Mouse (Mus musculus) neural tube, embryonic 15.5 days (tissue): ENCODE results near the gene 9230102O04Rik. TPM values are rescaled to one million over a fixed set of nuclear protein-coding genes. Genes with fewer than 3 reads are reported as not detected.

Source experiments
- ATAC-seq: fragments of 200-750 bp; cut with Nextera tagmentation; 2 replicates; pipeline ENCODE4 v1.8.0; 2017; ENCODE audit warnings: mild to moderate bottlenecking, moderate TSS enrichment, moderate library complexity; ENCODE audit not compliant: low FRiP score
- H3K27ac ChIP-seq: fragments of 300-500 bp; sonication (generic); replicated peaks from 2 replicates; pipeline ENCODE4 v1.5.1; 2015; ENCODE audit warnings: mild to moderate bottlenecking, inconsistent platforms
- H3K27me3 ChIP-seq: fragments of 300-500 bp; sonication (generic); replicated peaks from 2 replicates; pipeline ENCODE4 v1.6.1; 2015; ENCODE audit warnings: inconsistent platforms
- H3K36me3 ChIP-seq: fragments of 300-500 bp; sonication (generic); 2 replicates; pipeline ENCODE4 v1.6.1; 2015; ENCODE audit warnings: inconsistent platforms
- H3K4me1 ChIP-seq: fragments of 300-500 bp; sonication (generic); 2 replicates; pipeline ENCODE4 v1.6.1; 2015; ENCODE audit warnings: inconsistent platforms
- H3K4me2 ChIP-seq: fragments of 300-500 bp; sonication (generic); 2 replicates; pipeline ENCODE4 v1.6.1; 2015; ENCODE audit warnings: inconsistent platforms, mild to moderate bottlenecking, moderate library complexity
- H3K4me3 ChIP-seq: fragments of 300-500 bp; sonication (generic); replicated peaks from 2 replicates; pipeline ENCODE4 v1.5.1; 2015; ENCODE audit warnings: mild to moderate bottlenecking, inconsistent platforms
- H3K9ac ChIP-seq: fragments of 300-500 bp; sonication (generic); replicated peaks from 2 replicates; pipeline ENCODE4 v1.6.1; 2015; ENCODE audit warnings: mild to moderate bottlenecking, inconsistent platforms
- H3K9me3 ChIP-seq: fragments of 300-500 bp; sonication (generic); replicated peaks from 2 replicates; pipeline ENCODE4 v1.6.1; 2016; ENCODE audit warnings: inconsistent platforms
- WGBS: fragments of 180-500 bp; shearing (Covaris S2); methylation state at CpG from one replicate; pipeline ENCODE4 v1.1.7; 2015; ENCODE audit warnings: mixed read lengths; 5-methylcytosine and 5-hydroxymethylcytosine counted together
- polyA plus RNA-seq: library from polyadenylated mRNA; unstranded; fragments of >200 nt; fragmentation: Nextera tagmentation; extraction: Ambion mirVana; gene quantifications from 2 replicates; pipeline ENCODE4 v1.2.1, GENCODE M21; 2015

9230102O04Rik gene
- polyA plus RNA-seq: 0.49 TPM in 1 of 2 replicates, not detected in the other

DNA sequence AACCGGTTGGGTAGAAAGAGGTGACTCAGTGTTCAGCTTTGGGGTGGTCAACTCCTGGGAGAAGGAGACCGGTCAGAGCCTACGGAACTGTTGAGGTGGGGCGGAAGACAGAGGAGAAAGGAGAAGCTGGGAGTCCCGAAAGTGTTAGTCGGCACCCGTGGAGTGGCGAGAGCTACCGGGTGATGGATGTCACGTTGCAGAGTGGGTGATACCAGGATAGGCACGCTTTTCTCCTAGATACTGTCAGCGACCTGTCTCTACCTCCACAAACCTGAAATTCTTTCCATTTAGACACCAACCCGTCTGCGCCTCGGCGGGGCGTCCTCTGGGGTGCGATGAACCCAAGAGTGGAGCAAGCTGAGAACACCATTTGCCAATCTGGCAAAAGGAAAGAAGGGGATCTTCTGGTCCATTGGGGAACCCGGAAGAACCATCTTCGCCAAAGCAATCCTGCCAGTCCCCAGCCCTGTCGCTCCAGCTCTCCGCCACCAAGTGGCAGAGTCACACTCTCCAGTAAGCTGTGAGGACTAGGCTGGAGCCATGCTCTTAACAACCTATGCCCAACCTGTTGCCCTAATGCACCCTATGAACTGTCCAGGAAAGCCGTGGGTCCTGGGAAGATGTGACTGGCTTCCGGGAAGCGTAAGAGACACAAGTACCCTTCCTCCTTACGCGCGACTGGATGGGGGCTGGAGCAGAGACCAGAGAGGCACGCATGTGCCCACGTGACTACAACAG, at the start of gene 9230102O04Rik:
9230102O04Rik (minus strand) TSS at position 628 of the 738 bp plus-strand sequence.
- whole genome bisulfite sequencing: under 1% methylated on average over 30 of the region's 30 CpGs
- Histone ChIP-seq H3K27me3 (peaks cover 94% of the 10 kb centered on the region), H3K9ac (no peak within 1 kb of the TSS), H3K4me3 (peak within 1 kb of the TSS; percentile 11; the same call in 1 of the 2 replicates), H3K4me1 (peaks cover 6% of the 10 kb centered on the region; the same call in 1 of the 2 replicates), H3K4me2 (peak within 1 kb of the TSS; percentile 38), H3K9me3 (no peaks in the 10 kb centered on the region), H3K27ac (no peak within 1 kb of the TSS), H3K36me3 (no peaks in the 10 kb centered on the region)
- ATAC-seq: peak; percentile 51; the same call in 1 of the 2 replicates

DNA sequence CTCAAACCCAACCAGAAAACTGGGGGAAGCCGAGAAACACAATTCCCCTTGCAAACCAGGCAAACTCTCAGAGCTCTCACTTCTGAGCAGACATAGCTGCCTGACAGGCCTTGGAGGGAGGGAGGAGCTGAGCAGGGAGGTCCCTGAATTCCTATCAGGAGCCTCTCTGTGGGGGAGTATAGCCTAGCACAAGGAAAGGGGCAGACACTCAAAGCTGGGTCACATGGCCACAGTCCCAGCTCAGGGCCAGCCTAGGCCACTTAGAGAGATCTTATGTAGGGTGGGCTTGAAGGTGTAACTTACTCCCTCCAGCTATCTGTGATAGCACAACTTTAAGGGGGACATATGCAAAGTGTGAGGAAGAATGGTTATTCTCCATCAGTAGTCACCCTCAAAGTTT, 46.6 kb upstream of the 9230102O04Rik start:
- Histone ChIP-seq H3K36me3 (no peaks in the 10 kb centered on the region), H3K9me3 (no peaks in the 10 kb centered on the region), H3K4me1 (no peaks in the 10 kb centered on the region), H3K4me3 (no peak overlapping the region), H3K27ac (no peak overlapping the region), H3K27me3 (no peaks in the 10 kb centered on the region), H3K4me2 (no peak overlapping the region), H3K9ac (no peak overlapping the region)
- no peak for ATAC-seq
- 25% methylated on average over 1 of the region's 1 CpGs for WGBS

DNA sequence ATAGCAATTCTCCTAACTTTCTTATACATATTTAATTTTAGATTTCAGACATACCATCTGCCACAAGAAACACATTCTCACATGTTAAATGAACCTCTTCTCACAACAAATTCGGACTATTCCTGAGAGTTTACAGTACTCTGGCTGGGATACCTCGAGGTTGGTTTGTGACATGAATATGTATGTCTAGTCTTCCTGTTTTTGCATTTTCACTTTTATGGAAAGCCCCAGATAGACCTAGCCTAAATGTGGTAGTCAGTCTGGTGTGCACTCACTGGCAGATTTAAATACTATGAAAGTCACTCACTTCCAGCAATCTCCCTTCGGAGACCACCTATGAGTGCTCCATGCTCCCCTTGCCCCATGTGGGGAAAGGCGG, 37.6 kb upstream of the 9230102O04Rik start:
- no peak for ATAC-seq
- no peak overlapping the region for H3K27ac ChIP-seq
- 74% methylated on average over 4 of the region's 4 CpGs for WGBS

GRCm38 (mm10) chr2:9926194-9926904, 37.0 kb upstream of the 9230102O04Rik start:
- Histone ChIP-seq H3K4me3 (no peak overlapping the region), H3K4me1 (peaks cover 6% of the 10 kb centered on the region), H3K27ac (no peak overlapping the region), H3K4me2 (no peak overlapping the region), H3K27me3 (no peaks in the 10 kb centered on the region), H3K36me3 (0 out of 2 replicates have a peak, but pooled peaks cover 4% of the 10 kb centered on the region), H3K9me3 (no peaks in the 10 kb centered on the region), H3K9ac (no peak overlapping the region)
- ATAC-seq: no peak
- WGBS: 39% methylated on average over 7 of the region's 7 CpGs

More for the DNA sequence above, 37.6 kb upstream of the 9230102O04Rik start:
- Histone ChIP-seq H3K4me3 (no peak overlapping the region), H3K9ac (no peak overlapping the region), H3K27me3 (no peaks in the 10 kb centered on the region), H3K9me3 (no peaks in the 10 kb centered on the region), H3K36me3 (0 out of 2 replicates have a peak, but pooled peaks cover 4% of the 10 kb centered on the region), H3K4me2 (no peak overlapping the region), H3K4me1 (peaks cover 6% of the 10 kb centered on the region)

GRCm38 (mm10) chr2:9918691-9919471, 29.5 kb upstream of the 9230102O04Rik start:
- no peak overlapping the region for H3K4me3 ChIP-seq
- no peaks in the 10 kb centered on the region for H3K9me3 ChIP-seq
- H3K27me3 ChIP-seq: no peaks in the 10 kb centered on the region
- ATAC-seq: no peak
- H3K9ac ChIP-seq: no peak overlapping the region
- H3K4me2 ChIP-seq: no peak overlapping the region
- WGBS: 90% methylated on average over 17 of the region's 17 CpGs
- H3K4me1 ChIP-seq: no peaks in the 10 kb centered on the region
- H3K27ac ChIP-seq: no peak overlapping the region
- peaks cover 17% of the 10 kb centered on the region for H3K36me3 ChIP-seq

- Histone ChIP-seq H3K4me2 (no peak overlapping the region), H3K9ac (no peak overlapping the region), H3K27me3 (no peaks in the 10 kb centered on the region), H3K9me3 (no peaks in the 10 kb centered on the region), H3K4me3 (no peak overlapping the region), H3K27ac (no peak overlapping the region), H3K36me3 (peaks cover 17% of the 10 kb centered on the region), H3K4me1 (no peaks in the 10 kb centered on the region)
- 94% methylated on average over 9 of the region's 9 CpGs for WGBS
- ATAC-seq: no peak
Measured at GRCm38 (mm10) chr2:9917602-9918001, 28.3 kb upstream of the 9230102O04Rik start.

DNA sequence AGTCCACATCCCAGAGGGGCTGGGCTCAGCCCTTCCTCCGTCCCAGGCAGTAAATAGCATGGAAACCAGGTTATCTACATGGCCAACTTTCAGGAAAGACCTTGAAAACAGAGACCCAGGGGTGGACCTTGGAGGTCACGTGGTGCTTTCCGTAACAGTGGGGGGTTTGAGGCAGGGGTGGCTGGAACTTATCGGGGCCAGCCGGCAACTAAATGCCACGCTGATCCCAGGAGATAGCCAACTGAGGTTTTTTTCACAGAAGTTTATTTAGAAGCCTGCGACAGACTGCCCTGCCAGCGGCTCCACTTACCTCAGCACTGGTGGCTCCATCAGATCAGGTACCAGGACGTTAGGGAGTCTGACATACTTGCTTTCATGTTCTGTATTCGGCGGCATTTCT, 16.7 kb upstream of the 9230102O04Rik start:
- Histone ChIP-seq H3K4me2 (peak overlapping the region; percentile 27), H3K4me3 (no peak overlapping the region), H3K27ac (no peak overlapping the region), H3K27me3 (peaks cover 13% of the 10 kb centered on the region), H3K36me3 (no peaks in the 10 kb centered on the region), H3K4me1 (0 out of 2 replicates have a peak, but pooled peaks cover 4% of the 10 kb centered on the region), H3K9ac (no peak overlapping the region), H3K9me3 (no peaks in the 10 kb centered on the region)
- no peak for ATAC-seq
- 9% methylated on average over 11 of the region's 11 CpGs for WGBS

GRCm38 (mm10) chr2:9903854-9904560, 14.7 kb upstream of the 9230102O04Rik start:
- Histone ChIP-seq H3K4me1 (0 out of 2 replicates have a peak, but pooled peaks cover 4% of the 10 kb centered on the region), H3K9ac (no peak overlapping the region), H3K4me2 (no peak overlapping the region), H3K27me3 (peaks cover 24% of the 10 kb centered on the region), H3K36me3 (no peaks in the 10 kb centered on the region), H3K4me3 (no peak overlapping the region), H3K27ac (no peak overlapping the region), H3K9me3 (no peaks in the 10 kb centered on the region)
- ATAC-seq: no peak
- WGBS: 72% methylated on average over 14 of the region's 14 CpGs

DNA sequence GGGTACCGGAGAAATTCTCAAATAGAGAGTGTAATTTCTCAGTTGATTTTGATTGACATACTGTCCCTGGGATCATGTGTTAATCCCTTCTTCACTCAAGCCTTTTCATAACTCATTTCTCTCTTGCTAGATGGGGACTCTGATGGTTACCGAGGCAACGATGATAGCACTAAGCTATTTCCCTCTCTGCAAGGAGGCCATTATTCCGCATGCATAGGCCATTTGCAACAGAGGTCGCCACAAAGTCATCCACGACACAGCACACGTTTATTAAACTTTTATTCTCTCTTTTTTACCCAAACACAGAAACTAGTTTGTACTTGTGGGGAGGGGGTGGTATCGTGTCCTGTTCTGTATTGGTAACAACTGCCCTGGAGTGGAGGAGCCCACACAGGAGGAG, 8.5 kb upstream of the 9230102O04Rik start:
- Histone ChIP-seq H3K27ac (no peak overlapping the region), H3K9ac (no peak overlapping the region), H3K4me1 (peaks cover 5% of the 10 kb centered on the region), H3K4me2 (no peak overlapping the region), H3K27me3 (peaks cover 79% of the 10 kb centered on the region), H3K36me3 (no peaks in the 10 kb centered on the region), H3K9me3 (no peaks in the 10 kb centered on the region), H3K4me3 (no peak overlapping the region)
- no peak for ATAC-seq
- WGBS: 4% methylated on average over 8 of the region's 8 CpGs

- no peak overlapping the region for H3K9ac ChIP-seq
- H3K4me1 ChIP-seq: peaks cover 5% of the 10 kb centered on the region
- no peak; the same call in 1 of the 2 replicates for ATAC-seq
- H3K9me3 ChIP-seq: no peaks in the 10 kb centered on the region
- no peak overlapping the region for H3K4me3 ChIP-seq
- H3K4me2 ChIP-seq: peak overlapping the region; percentile 19; the same call in 1 of the 2 replicates
- no peaks in the 10 kb centered on the region for H3K36me3 ChIP-seq
- H3K27me3 ChIP-seq: peaks cover 87% of the 10 kb centered on the region
- H3K27ac ChIP-seq: no peak overlapping the region
- WGBS: under 1% methylated on average over 22 of the region's 22 CpGs
Measured at GRCm38 (mm10) chr2:9896097-9896770, 6.9 kb upstream of the 9230102O04Rik start.
